Mouse (Mus musculus) cerebellum, adult (tissue): Measurements from ENCODE around the gene Igf2r.

Experiments
- ATAC-seq: cut with Nextera tagmentation; 2 replicates; pipeline ENCODE4 v1.9.2; 2017; ENCODE audit warnings: mild to moderate bottlenecking, moderate library complexity, mixed read lengths; ENCODE audit not compliant: insufficient number of reproducible peaks, low FRiP score, low TSS enrichment

Igf2r gene

DNA sequence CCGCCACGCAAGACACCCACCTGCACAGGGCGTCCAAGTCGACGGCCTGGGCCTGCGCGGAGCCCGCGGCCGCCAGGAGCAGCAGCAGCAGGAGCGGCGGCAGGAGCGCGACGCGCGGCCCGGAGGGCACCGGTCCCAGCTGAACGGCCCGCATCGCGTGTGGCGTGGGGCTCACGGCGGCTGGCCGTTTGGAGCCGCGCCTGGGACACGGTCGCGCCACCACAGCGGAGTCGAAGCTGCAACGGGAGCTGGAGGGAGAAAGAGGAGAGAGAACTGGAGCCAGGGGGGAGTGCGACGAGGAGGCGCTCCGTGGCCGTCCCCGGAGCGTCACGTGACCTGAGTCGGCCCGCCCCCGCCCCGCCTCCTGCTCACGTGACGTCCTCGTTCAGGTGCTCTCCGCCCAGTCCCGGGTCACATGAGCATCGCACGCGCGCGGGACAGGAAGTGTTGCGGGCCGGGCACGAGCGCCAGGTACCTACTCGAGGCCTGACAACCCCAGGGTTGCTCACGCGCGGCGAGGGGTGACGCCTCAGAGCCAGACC, at the start of gene Igf2r:
TSS of gene Igf2r (minus strand) at position 285 of the 542 bp plus-strand sequence.
- peak; percentile 80 for ATAC-seq

- ATAC-seq: no peak
These were observed 46.4 kb upstream of the Igf2r start for GRCm38 (mm10) chr17:12815885-12816284.

DNA sequence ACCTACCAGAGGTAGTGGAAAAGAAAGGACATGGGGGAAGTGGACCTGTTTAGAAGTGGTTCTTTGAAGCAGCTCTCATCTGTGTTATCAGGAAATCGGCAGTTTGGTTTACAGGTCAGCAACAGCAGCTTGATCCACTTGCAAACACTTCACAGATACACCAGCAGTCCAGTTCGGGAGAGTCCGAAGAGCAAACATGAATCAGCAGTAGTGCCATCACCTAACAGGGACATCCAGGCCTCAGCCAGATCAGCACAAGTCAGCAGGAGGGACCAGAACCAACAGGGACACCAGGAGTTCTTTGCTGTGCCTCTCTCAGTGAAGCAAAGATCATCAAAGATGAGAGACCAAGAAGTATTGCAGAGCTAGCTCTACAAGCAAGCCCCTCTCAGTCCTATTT, 45.0 kb upstream of the Igf2r start:
- ATAC-seq: no peak

- ATAC-seq: no peak
These were observed 41.5 kb upstream of the Igf2r start for GRCm38 (mm10) chr17:12810973-12811303.

GRCm38 (mm10) chr17:12810103-12810972, 40.9 kb upstream of the Igf2r start:
- ATAC-seq: peak; percentile 88; the same call in 1 of the 2 replicates

- ATAC-seq: no peak
These were observed 39.4 kb upstream of the Igf2r start for GRCm38 (mm10) chr17:12808851-12809250.

DNA sequence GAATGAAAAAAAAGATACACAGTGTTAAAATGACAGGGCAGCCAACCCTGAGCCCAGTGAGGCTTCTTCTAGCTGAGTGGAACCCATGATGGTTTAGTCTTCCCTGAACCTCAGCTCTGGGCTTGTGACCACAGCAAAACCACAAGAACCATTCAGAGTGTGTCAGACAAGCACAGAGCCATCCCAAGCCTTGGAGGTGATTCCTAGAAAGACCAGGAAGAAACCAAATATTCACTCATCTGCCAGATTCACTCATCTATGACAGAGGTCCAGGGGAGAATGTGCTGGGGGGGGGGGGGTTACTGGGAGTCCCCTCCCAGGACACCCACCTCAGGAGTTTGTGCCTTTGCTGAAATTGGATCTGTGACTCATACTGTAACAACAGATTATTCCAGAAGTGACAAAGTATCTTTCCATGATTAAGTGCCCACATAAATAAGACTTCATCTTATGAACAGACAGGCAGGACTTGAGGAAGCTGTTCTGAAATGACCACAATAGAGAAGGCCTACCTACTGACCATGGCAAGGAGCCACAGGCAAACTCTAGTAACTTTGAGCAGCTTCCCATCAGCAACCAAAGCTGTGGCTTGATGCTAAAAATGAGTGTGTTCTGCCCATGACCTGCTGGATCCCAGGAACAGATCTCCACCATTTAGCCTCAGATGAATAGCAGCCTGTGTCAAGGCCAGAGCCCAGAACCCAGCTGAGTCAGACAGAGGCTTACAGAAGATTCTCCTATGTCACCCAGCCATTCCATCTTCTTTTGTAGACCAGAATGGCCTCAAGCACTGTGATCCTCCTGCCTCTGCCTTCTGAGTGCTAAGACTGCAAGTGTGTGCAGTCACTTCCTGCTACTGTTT, 35.4 kb upstream of the Igf2r start:
- ATAC-seq: no peak

GRCm38 (mm10) chr17:12801861-12802540, 32.5 kb upstream of the Igf2r start:
- no peak for ATAC-seq

GRCm38 (mm10) chr17:12799368-12800275, 30.2 kb upstream of the Igf2r start:
- no peak for ATAC-seq

DNA sequence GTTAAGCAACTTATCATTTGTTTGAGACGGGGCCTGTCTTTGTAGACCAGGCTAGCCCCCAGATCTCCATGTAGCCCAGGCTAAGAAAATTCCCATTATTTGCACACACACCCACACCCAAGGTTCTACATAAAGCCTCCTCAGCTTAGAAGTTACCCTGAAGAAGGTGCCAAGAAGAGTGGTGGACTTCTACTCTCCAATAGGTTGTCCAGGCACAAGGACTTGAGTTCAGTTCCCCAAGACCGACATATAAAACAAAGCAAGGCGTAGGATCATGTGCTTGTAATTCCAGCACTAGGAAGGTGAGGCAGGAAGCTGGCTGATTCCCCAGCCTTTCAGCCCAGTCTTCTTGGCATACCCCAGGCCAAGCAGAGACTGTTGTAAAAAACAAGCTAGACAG, 29.1 kb upstream of the Igf2r start:
- no peak for ATAC-seq

DNA sequence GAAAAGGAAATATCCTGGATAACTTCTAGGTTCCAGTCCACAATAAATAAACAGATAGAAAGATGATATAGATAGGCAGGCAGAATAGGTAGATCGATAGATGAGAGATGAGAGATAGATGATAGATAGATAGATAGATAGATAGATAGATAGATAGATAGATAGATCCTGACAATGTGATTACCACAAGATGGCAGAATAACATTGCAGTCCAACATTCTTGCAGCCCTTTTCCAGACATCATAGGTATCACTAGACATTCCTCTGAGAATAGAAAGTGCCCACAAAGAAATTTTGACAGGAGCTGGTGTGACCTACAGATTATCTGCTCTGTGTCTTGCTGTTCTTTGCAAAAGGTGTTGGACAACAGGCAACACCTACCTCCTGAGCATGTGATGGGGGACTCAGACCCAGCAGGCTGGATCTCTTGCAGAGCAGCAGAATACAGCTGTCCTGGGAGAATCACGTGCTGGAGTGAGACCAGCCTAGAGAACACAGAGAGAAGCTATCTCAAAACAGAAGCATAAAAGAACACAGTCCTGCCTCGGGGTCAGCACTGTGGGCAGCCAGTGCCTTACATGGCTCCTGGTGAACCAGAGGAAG, 28.1 kb upstream of the Igf2r start:
- ATAC-seq: no peak

- no peak for ATAC-seq
These were observed 27.2 kb upstream of the Igf2r start for GRCm38 (mm10) chr17:12796633-12797032.

DNA sequence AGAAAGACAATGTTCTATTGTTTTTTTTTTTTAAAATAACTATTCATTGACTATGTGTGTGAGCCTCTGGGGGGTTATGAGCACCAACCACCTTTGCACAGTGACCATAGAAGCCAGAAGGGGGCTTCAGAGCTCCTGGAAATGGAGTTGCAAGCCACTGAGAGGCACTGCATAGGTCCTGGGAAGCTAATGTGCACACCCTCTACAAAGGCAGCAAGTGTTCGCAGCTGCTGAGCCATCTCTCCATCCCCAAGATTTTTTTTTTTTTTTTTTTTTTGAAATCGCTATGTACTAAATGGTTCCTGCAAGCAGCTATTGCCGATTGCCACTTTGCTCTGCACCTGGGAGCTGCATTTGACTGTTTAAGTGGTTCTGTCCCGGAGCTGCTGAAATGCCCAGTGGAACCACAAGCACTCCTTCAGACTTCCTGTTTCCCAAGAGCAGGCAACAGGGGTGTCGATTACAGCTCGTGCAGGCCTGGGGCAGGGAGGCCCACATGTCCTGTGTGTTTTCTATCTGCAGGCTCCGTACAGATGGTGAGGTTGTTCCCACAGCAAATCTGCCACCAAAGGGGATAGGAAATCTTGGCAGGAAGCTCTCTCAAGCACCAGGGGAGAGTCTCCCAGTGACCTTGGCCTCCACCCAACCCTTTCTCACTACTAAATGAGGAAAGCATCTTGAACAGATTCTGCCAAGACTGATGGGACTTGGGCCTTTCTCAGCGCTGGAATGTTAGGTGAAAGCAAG, 24.4 kb upstream of the Igf2r start:
- ATAC-seq: peak; percentile 31; the same call in 1 of the 2 replicates

DNA sequence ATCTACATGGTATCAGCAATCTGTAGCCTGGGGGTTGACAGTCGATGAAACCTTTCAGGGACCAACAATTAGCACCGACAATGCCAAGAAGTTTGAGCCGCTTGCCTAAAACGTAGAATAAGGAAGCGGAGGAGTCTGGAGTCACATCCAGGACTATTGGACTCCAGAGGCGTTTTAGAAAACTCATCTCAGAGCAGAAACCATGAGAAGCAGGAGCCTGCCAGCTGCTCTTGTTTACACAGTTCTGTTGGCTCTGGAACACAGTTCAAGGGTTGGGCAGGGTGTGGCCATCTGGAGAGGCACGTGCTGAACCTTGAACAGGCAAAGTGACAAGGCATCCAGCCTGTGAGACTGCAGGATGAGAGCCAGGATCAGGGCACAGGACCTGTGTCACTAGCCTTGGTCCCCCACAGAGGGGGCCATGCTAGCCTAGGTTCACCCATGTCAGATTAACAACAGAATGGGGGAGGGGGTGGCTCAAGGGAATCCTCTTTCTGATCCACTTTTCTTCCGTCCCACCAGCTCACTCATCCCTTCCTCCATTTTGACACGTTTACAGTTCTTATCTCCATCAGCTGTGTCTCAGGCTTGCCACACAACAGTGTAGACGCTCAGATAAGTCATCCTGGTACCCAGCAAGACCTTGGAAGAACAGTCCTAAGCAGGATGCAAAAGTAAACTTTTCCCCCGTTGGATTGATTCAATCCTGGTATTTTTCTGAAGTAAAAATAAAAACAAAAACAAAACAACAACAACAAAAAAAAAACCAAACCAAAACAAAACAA, 23.1 kb upstream of the Igf2r start:
- no peak for ATAC-seq

- ATAC-seq: no peak
These were observed 22.0 kb upstream of the Igf2r start for GRCm38 (mm10) chr17:12791420-12791819.

GRCm38 (mm10) chr17:12791079-12791406, 21.6 kb upstream of the Igf2r start:
- ATAC-seq: no peak

DNA sequence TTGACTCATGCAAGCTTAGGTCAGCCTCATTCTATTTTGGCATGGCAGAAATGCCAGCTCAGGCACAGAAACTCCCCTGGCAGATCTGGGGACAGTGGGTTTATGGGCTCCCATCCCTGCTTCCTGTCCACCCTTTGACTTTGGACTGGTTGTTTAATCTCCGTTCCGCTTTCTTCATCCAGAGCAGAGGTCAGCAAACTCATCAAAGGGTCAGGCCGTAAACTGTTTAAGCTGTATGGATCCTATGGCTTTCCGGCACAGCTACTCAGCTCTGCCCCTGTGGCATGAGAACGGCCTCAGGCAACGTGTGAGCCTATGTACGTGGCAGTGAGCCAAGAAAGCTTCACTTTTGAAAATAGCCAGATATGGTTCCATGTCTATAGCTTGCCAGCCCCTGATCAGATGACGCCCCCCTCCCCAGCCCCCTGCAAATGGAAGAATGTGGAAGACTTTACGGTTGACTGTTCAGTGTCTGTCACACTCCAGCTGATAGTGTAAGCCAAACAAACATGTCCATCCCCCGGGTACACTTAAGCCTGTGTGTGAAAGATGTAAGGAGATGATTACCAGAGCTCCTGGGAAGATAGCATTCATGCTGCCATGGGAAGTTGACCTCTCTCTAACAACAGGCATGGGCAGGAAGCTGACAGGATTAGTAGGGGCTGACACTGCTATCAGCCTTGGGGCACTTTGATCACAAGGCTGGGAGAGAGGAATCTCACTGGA, 21.1 kb upstream of the Igf2r start:
- no peak for ATAC-seq
